Mouse (Mus musculus): ENCODE data around the gene Pxylp1.

Gene Pxylp1

DNA sequence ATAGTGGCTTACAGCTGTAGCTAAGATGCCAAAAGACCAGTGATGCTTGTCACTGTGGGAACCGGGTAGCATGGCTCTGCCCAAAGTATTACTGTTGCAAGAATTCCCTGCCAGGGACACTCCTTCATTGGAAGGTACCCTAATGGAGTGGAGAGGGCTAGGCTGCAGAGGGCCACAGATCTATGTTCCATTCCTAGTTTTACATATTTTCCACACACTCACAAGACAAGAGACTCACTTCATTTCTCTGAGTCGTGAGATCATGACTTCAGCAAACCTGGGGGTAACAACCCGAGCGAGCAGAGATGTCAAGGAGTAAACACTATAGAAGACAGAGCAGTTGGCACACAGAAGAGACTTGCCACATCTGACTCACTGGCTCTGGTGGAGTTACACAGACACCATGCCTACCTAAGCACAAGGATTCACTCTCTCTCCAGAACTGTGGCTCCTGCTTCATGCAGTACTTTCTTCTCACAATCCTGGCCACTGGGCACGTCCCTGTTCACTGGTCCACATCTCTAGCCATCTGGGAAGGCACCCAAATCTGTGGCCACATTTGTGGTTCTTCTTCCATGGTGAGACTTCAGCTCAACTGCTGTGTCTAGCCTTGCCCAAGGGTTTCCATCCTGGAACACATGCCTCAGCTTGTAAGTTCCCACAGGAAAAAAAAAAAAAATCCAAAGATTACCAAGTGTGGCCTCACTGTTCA lies 31.9 kb downstream of the Pxylp1 start:
- DNase-seq (ENCODE audit: low spot score): no peak

DNA sequence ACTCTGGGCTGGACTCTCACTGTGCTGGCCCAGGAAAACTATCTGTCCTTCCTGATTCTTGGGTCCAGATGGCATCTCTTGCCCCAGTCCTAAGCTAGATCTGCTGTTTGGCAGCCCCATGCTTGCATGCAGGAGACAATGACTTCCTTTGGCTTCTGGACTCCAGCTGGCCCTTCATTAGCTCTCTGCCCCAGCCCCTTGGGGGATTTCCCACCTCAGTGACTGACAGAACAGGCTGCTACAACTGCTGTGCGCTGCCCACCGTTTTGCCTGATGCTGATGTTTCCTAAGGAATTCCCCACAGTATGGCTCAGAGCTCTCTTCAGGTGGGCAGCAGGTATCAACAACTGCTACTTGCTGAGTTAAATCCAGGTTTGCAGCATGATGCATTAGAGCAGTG lies 33.4 kb downstream of the Pxylp1 start:
- no peak for DNase-seq (ENCODE audit: low spot score)

DNA sequence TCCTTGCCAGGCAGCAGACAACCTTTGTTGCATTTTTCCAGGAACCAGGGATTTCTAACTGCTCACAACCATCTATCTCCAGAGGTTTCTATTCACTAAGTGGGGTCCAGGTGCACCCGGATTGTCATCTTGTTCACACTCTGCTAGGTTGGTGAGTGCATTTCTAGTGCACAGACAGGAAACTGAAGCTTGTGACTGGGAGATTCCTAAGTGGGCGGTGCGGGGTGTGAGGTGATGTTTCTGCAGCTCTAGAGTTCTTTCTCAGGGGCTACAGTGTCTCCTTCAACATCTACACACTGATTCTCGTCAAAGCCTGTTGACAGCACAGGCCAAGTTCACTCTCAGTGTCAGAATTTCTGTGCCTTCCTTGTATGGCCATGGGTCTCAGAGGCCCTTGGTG lies 34.6 kb downstream of the Pxylp1 start:
- DNase-seq (ENCODE audit: low spot score): no peak

DNA sequence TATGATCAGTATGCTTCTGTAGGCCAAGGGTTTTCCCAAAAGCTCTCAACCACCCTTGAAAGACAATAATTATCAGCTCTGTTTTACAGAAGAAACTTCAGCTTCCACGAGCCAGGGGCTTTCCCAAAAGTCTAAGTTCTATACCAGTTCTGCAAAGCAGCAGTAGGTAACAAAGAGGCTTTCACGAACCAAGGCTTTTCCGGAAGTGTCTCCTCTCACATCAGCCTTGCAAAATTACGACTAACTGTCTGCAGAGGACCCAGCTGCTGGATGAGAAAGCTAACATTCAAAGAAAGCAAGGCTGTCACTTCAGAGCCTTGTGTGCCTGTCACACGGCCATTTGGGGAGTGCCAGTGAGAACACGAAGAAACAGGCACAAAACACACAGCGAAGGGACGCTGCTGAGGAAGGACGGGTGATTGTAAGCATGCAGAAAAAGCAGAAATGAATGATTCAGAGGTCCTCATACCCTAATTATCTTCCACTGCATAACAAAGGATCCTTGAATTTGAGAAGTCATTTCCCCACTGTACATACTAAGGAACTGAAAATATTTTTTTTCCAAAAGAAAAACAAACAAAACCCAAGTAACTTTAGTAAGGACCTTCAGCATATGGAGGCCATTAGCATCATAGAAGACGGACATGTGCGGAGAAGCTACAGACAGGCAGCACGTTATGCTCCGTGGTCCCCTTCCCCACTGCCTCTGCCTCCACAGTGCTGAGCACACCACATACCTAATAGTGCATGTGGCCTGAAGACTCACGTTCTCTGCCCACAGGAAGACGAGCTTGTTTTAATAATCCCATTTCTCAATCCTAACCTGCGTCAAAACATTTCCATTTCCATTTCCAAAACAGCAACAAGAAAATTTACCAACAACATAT lies 38.9 kb downstream of the Pxylp1 start:
- DNase-seq (ENCODE audit: low spot score): no peak

DNA sequence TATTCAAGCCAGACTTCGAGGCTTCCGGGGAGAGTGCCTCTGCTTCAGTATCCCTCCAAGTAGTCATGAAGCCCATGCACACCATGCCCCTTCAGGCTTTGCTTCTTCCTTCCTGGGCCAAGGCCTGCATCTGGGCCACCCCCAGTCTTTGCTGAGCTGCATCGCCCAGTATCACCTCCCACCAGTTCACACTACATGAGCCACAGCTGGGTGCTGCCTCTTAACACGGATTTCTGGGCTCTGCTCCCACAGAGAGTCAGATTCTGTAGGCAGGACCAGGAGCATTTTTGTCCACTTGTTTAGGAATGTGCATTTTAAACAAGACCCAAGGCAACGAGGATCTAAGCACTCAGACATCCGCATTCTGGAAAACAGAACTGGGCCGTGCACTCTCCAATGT lies 40.8 kb downstream of the Pxylp1 start:
- no peak for DNase-seq (ENCODE audit: low spot score)

DNA sequence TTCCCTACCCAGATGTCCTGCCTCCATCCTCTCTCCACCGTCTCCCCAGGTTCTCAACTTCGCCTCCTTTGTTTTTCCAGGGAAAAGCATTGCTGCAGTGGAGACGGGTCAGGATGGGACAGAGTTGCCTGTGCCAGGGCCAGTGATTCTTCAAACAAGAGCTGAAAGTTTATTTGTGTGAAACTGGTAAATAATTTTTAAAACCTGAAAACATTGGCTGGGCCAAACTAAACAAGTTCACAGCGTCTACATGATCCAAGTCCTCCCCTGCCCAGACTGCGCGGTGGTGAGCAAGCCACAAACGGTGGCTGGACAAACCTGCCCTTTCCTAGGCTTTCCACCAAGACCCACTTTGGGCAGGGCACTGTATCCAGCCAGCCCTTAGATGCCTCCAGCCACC lies 41.4 kb downstream of the Pxylp1 start:
- DNase-seq (ENCODE audit: low spot score): no peak

DNA sequence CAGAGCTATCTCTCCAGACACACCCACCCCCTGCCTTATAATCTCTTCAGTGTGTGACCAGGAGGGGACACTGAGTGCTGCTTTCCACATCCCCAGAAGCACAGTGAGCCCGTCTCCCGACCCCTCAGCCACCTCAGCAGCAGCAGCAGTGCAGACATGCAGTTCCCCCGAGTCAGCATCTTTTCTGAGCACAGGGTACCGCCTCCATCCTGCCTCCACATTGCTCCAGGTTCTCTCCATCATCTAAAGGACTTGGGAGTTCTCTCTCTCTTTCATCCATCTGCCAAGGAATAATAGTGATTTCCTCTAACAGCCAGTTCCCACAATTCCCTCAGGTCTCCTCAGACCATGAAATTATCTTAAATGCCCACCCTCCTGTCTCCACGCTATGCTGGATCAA lies 43.5 kb downstream of the Pxylp1 start:
- no peak for DNase-seq (ENCODE audit: low spot score)

DNA sequence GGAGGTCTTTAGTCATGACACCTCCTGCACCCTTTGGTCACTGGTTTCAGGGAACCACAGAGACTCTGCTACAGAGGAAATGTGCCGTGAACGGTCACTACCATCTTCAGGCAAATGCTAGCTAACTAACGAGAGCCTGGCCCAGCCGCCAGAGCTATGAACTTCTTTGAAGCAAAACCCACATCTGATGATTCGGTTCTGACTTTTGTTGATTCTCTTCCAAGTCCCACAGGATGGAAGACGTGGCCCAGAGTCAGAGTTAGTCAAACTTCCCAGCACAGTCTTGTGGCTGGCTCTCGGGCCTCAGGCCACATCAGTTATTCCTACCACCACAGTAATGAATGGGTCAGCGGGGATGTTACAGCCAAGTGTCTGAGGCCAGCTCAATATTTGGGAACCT lies 46.1 kb downstream of the Pxylp1 start:
- no peak for DNase-seq (ENCODE audit: low spot score)

DNA sequence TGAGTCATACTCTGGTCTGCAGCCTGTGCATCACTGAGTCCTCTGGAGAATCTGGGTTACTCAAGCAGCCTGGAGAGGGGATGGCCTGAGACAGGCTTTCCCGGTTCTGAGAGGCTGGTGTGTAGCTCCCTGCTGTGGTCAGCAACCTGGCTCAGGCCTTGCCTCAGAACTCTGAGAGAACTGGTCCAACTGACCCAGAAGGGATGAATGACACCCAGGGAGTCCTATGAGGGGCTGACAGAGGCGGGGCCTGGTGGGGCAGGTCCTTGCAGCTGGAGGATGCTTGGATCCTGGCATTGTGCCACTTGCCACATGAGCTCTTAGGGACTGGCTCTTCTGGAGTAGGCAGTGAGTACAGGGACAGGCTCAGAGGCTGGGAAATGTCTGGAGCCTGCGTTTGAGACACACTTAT lies 47.7 kb downstream of the Pxylp1 start:
- DNase-seq (ENCODE audit: low spot score): peak; percentile 95

DNA sequence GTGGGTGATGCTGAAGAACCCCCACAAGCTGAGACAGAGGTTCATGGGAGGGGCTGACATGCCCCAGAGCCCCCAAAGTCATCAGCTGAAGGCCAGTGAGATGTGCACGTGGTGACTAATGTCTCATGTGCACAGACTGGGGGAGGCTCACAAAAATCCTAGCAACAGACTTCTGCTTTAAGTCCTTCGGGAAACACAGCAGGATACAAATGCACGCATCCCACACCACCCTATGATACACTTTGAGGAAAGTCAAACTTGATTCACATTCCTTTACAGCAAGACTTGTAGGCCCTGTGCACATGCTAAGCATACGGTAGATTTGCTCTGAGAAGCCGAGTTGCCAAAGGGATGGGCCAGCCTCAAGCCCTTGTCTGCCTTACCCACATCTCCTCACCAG lies 53.1 kb downstream of the Pxylp1 start:
- no peak for DNase-seq (ENCODE audit: low spot score)

DNA sequence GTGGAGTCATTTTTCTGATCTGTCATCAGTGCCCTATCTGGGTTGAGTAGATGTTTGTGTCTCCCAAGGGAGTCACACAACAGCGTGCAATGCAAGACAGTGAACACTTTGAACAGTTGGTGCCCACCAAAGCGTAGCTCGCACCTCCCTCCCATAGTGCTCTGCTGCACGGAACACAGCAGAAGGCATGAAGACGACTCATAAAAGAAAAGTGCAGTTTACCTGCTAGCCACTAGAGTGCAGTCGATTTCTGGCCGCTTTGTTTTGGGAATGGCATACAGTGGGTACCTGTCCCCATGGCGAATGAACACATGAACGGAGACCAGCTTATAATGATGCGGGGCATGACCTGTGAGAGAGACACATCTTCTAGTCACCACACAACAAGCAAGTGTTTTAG lies 53.6 kb downstream of the Pxylp1 start:
- DNase-seq (ENCODE audit: low spot score): peak; percentile 41

DNA sequence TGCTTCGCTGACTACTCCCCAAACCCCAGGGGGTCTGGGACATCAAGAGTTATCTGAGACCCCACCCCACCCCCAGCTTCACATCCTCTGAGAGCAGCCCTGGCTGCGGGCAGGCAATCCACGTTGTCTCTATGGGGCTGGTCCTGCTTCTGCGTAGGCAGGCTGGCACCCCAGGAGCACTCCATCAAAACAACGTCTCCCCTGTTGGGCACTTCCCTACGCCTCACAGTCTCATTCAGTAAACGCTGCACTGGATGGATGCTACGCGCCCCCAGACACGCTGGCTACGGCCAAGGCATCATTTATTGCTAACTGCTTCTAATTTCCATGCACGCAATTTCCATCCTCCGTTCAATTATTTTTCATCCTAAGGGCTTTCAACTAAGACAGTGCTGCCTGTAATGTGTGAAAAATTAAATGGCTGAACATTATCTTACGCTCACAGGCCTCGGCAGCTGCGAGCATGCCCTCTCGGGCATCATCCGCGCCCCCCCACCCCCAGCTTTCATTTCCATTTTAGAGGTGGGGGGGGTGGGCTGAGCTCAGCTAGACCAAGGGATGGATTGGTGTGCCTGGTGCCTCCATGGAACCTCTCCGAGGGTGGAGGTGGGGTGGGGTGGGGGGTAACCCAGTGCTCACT lies 54.6 kb downstream of the Pxylp1 start:
- DNase-seq (ENCODE audit: low spot score): no peak

DNA sequence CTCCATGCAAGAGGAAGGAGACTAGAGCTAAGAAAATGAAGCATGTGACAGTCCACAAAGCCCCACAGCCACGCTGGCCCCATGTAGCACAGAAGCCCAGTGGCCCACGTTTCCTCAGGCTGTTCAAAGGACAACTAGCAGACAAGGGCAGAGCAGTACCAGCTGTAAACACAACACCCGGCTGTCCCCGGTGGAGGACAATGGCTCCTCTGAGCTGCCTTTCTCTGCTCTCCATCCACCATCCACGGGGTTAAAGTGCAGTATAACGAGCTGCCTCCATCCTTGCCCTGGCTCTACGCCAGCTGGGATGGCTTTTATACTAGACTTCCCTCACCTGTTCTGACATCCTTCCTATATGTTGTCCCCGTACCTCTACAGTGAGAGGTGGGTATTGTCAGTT lies 55.5 kb downstream of the Pxylp1 start:
- no peak for DNase-seq (ENCODE audit: low spot score)

DNA sequence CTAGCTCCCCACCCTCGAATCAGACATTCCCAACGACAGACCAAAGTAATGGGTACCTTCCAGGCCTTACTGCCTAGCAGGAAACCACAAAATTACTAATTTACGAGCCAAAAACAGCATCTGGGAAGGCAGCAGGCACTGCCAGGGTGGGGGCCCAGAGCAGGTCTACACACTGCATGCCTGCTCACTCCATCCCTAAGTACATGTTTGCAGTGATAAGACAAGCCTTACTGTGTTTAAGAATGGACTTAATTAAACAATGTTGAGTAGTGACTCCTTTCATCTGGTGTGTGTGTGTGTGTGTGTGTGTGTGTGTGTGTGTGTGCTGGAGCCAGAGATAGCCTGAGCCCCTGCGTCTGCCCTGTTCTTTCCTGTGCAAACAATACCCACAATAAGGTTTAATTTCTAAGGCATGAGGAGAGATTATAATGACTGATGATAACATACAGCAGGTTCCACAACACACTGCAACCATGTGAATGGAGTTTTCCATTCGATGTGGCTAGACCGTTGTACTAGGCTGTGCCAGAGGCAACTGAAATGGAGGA lies 57.0 kb downstream of the Pxylp1 start:
- no peak for DNase-seq (ENCODE audit: low spot score)

DNA sequence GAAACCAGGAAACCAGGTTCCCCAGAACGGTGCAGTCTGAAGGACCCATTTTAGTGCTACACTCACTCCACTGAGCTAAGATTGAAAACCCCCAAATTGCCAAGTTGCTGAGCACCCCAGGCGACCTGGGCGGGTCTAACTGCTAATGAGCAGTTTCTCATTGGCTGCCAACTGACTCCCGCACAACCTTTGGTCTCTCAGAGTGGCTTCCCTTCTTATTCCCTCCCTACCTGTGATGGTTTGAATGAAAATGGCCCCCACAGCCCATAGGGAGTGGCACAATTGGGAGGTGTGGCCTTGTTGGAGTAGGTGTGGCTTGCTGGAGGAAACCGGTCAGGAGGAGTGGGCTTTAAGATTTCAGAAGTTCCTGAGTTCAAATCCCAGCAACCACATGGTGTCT lies 58.9 kb downstream of the Pxylp1 start:
- no peak for DNase-seq (ENCODE audit: low spot score)

DNA sequence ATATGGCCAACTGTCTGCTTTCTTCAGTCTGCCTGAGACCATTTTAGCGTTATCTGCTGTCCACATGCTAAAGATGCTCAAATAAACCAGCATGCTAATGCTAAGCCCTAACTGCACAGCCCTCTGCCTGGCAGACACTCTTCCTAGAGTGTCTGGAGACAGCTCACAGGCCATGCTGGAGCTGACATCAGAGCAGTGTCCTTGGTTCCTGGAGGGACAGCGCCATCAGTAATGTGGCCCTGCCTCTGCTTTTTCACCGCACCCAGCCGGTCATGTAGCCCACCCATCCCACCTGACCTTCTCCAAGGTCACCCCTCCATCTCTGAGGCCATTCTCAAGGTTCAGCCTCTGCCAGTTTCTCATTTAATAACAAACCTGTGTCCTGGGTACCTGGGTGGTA lies 60.0 kb downstream of the Pxylp1 start:
- no peak for DNase-seq (ENCODE audit: low spot score)

DNA sequence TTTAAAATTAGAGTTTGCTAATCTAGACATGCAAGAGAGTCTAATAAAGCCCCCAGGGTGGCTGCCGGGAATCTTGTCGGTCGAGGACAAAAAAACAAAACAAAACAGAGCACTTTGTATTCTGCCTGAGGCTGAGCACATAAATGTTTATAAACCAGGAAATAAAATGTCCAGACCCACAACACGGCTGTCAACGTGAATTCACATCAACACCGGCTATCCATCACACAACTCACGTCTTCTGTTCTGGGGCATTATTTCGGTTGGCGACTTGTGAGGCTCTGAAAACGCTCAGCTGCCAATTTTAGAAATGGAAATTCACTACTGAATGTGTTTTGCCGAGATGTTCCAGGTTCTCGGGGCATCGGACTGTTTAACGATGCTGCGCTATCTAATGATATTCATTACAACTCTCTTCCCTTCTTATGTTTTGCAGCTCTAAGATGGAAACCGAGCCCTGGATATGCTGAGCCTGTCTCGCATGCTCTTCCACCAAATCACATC lies 61.6 kb downstream of the Pxylp1 start:
- DNase-seq (ENCODE audit: low spot score): no peak

DNA sequence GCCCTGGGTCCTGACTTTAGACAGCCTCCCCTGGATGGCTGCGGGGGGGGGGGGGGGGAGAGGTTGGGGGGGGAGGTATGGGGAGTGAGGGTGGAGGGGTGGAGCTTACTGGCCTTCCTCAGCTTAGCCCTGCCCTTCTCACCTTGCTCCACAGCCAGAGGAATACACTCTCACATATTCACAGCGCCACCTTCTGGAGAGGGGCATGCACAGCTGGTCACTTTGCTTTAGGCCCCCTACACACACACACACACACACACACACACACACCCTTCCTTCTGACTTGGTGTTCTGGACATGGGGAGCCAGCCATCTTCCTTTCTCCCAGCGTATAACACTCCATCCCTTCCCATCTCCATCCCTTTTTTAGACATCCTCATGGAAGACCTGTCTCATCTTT lies 62.8 kb downstream of the Pxylp1 start:
- no peak for DNase-seq (ENCODE audit: low spot score)

DNA sequence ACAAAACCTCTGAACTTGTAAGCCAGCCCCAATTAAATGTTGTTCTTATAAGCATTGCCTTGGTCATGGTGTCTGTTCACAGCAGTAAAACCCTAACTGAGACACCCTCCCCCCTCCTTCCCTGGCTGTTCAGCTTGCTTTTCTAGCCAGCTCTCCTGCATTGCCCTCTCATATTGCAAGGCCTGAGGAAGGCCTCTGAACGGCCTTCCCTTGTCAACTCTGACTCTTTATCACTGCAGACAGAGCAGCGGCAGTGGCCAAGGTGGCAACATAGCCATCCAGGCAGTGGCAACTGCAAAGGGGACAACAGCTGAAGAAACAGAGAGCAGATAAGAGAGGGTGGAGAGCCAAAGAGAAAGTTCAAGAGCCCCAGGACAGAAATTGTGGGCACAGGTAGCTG lies 64.4 kb downstream of the Pxylp1 start:
- DNase-seq (ENCODE audit: low spot score): no peak

DNA sequence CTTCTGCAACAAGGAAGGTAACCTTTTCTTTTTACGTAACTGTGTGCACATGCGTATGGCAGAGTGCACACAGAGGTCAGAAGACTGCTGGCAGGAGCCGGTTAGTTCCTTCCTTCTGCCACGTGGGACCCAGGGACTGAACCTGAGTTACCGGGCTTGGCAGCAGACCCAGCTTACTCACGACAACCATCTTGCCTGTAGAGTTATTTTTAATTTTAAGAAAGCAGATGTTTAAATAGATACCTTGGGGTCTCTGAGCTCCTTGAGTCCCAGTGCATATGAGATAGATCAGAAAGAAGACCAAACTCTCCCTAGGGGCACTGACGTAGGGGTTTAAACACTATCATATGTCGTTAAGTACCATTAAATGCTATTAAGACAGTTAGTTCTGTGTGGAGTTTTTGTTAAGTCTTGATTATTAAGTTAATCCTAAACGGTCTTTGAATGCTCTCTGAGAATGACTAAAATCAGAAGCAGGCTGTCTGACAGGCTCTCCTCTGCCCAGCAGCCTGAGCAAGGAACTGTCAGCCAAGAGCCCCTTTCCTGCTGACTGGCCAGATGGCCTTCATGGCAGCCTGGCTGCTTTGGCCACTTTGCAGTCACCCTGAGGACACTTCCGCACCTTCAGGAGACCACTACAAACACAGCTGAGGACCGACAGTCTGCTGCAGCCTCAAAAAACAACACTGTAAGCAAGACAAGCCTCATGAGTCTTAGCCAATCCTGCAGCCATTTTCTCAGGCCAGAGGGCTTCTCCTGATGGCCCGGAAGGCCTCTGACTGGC lies 65.3 kb downstream of the Pxylp1 start:
- DNase-seq (ENCODE audit: low spot score): peak; percentile 47

DNA sequence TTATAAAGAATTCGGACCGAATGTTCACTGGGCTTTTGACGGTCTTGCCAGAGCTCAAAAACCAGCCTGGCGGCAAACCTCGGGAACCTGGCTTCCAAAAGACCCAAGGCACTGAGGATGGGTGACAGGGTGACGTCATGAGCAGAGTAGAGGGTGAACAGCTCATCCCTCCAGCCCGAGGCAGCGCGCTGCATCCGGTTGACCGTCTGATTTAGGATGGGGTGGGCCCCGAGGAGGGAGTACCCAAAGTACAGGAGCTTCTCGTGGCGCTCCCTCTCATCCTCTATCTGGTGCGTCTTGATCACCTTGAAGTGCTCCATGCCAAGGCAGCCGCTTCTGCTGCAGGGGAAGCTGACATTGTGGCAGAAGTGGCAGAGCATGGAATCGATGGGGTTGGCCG lies 67.6 kb downstream of the Pxylp1 start:
- no peak for DNase-seq (ENCODE audit: low spot score)

DNA sequence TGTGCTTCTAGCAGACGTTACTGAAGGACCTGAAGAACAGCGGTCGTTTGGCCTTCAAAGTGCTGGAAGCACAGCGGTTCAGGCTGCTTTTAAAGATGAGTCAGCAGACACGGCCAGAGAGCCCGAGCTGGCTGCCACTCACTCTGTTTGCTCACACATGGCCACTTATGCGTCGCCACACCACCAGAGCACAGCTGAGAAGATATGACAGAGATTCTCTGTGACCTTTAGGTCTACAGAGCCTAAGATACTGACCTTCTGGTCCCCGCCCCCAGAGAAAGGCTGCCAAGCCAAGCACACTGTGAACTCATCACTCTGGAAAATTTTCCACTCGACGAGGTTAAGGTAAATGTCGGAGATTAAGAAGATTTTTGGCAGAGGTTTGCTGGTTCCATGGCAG lies 68.4 kb downstream of the Pxylp1 start:
- peak; percentile 59 for DNase-seq (ENCODE audit: low spot score)
